Mouse (Mus musculus): ENCODE results near the gene Csf1. TPM values are rescaled to one million over a fixed set of nuclear protein-coding genes. Genes with fewer than 3 reads are reported as not detected.

Csf1 gene
- polyA plus RNA-seq, 1 experiment from 2014 or later, result 8.5 TPM

DNA sequence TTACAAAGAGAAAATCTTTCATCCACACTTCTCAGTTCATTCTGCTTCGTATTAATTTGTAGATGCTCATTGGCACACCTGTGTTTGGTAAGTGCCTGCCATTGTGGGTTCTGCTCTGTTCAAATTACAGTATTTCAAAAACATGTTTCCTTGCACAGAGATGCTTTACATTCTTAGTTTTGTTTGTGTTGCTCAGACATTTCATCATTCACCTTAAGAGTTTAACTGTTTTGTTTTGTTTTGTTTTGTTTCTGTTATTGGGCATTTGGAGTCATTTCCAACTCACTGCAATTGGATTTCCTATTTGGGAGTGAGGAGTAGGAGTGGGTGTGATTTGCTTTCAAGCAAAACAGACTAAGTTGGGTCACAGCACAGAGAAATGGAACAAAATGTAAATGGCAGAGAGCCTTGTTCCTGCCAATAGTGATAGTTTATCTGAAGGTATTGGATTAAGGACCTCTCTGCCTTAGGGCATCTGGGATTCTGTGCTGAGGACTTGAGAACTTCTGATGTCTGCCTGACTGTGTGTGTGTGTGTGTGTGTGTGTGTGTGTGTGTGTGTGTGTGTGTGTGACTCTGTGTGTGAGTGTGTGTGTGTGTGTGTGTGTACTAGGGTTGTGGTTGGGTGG lies 58.4 kb downstream of the Csf1 start:
- Histone ChIP-seq H3K4me3 (ENCODE audit: control insufficient read depth in 1 of 2, insufficient read depth in 1 of 2, low read depth in 1 of 2, low read length in 2 of 2) (no peak overlapping the region), H3K27ac (replicated peaks in 1 of 2; ENCODE audit: control insufficient read depth in 1 of 2, insufficient read depth in 1 of 2, low read depth in 2 of 2, low read length in 2 of 2) (no peak overlapping the region), H3K4me2 (ENCODE audit: low read length) (no peak overlapping the region), H3K36me3 (ENCODE audit: control insufficient read depth, insufficient read depth, low read length) (no peaks in the 10 kb centered on the region), H3K9ac (ENCODE audit: low read length) (no peak overlapping the region), H3K9me3 (ENCODE audit: control insufficient read depth, low read length) (no peaks in the 10 kb centered on the region), H3K4me1 (ENCODE audit: control insufficient read depth in 2 of 2, insufficient read depth in 2 of 2, low read length in 2 of 2) (peaks cover 12 to 15% of the 10 kb centered on the region in 2 experiments), H3K27me3 (ENCODE audit: control insufficient read depth, insufficient read depth, low read length) (0 out of 2 replicates have a peak, but pooled peaks cover 3% of the 10 kb centered on the region)
- no peak for ATAC-seq (ENCODE audit: insufficient number of reproducible peaks, insufficient read depth, low FRiP score, low read depth)
- 85% methylated on average over 1 of the region's 1 CpGs for WGBS

GRCm38 (mm10) chr3:107700625-107701024 lies 59.6 kb downstream of the Csf1 start:
- Histone ChIP-seq H3K4me1 (ENCODE audit: control insufficient read depth in 2 of 2, insufficient read depth in 2 of 2, low read length in 2 of 2) (peaks cover 12 to 18% of the 10 kb centered on the region in 2 experiments), H3K9ac (ENCODE audit: low read length) (no peak overlapping the region), H3K27ac (replicated peaks in 1 of 2; ENCODE audit: control insufficient read depth in 1 of 2, insufficient read depth in 1 of 2, low read depth in 2 of 2, low read length in 2 of 2) (no peak overlapping the region), H3K36me3 (ENCODE audit: control insufficient read depth, insufficient read depth, low read length) (no peaks in the 10 kb centered on the region), H3K4me2 (ENCODE audit: low read length) (no peak overlapping the region), H3K9me3 (ENCODE audit: control insufficient read depth, low read length) (no peaks in the 10 kb centered on the region), H3K27me3 (ENCODE audit: control insufficient read depth, insufficient read depth, low read length) (0 out of 2 replicates have a peak, but pooled peaks cover 3% of the 10 kb centered on the region), H3K4me3 (ENCODE audit: control insufficient read depth in 1 of 2, insufficient read depth in 1 of 2, low read depth in 1 of 2, low read length in 2 of 2) (no peak overlapping the region)
- WGBS, result 78% methylated on average over 2 of the region's 2 CpGs
- no peak for ATAC-seq (ENCODE audit: insufficient number of reproducible peaks, insufficient read depth, low FRiP score, low read depth)

DNA sequence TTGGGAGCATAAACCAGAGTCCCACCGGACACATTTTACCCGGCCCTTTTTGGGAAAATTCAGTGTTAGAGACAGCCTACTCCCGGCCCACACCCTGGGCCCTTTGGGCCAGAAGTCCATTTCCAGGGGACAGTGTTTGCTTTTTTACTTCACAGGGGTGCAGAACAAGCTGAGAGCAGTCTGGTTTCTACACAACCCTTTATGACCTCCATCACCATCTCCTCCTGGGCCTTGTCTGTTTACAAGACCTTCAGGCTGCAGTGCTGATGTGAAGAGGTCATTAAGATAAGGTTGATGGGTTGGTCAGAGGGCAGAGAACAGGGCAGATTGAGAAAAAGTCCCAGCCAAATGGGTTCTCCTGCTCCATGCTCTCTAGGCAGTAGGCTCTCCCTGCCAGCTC lies 63.4 kb downstream of the Csf1 start:
- Histone ChIP-seq H3K36me3 (ENCODE audit: control insufficient read depth, insufficient read depth, low read length) (no peaks in the 10 kb centered on the region), H3K4me1 (ENCODE audit: control insufficient read depth in 2 of 2, insufficient read depth in 2 of 2, low read length in 2 of 2) (peaks cover 5 to 24% of the 10 kb centered on the region in 2 experiments), H3K4me2 (ENCODE audit: low read length) (peak overlapping the region; percentile 43; the same call in 1 of the 2 replicates), H3K9me3 (ENCODE audit: control insufficient read depth, low read length) (no peaks in the 10 kb centered on the region), H3K9ac (ENCODE audit: low read length) (peak overlapping the region; percentile 38; the same call in 1 of the 2 replicates), H3K27me3 (ENCODE audit: control insufficient read depth, insufficient read depth, low read length) (0 out of 2 replicates have a peak, but pooled peaks cover 3% of the 10 kb centered on the region), H3K27ac (replicated peaks in 1 of 2; ENCODE audit: control insufficient read depth in 1 of 2, insufficient read depth in 1 of 2, low read depth in 2 of 2, low read length in 2 of 2) (no peak overlapping the region), H3K4me3 (ENCODE audit: control insufficient read depth in 1 of 2, insufficient read depth in 1 of 2, low read depth in 1 of 2, low read length in 2 of 2) (no peak overlapping the region)
- WGBS, result 29% methylated on average over 3 of the region's 3 CpGs
- ATAC-seq (ENCODE audit: insufficient number of reproducible peaks, insufficient read depth, low FRiP score, low read depth), result no peak

- H3K36me3 ChIP-seq (ENCODE audit: control insufficient read depth, insufficient read depth, low read length), result no peaks in the 10 kb centered on the region
- H3K27me3 ChIP-seq (ENCODE audit: control insufficient read depth, insufficient read depth, low read length), result 0 out of 2 replicates have a peak, but pooled peaks cover 3% of the 10 kb centered on the region
- WGBS, result under 1% methylated on average over 93 of the region's 93 CpGs
- H3K9me3 ChIP-seq (ENCODE audit: control insufficient read depth, low read length), result no peaks in the 10 kb centered on the region
- H3K4me1 ChIP-seq (ENCODE audit: control insufficient read depth in 2 of 2, insufficient read depth in 2 of 2, low read length in 2 of 2), result peaks cover 5 to 26% of the 10 kb centered on the region in 2 experiments
- peak within 1 kb of the TSS; percentile 88 for H3K27ac ChIP-seq (replicated peaks in 1 of 2; ENCODE audit: control insufficient read depth in 1 of 2, insufficient read depth in 1 of 2, low read depth in 2 of 2, low read length in 2 of 2)
- peak within 1 kb of the TSS; percentile 91 to 93 for H3K4me3 ChIP-seq (ENCODE audit: control insufficient read depth in 1 of 2, insufficient read depth in 1 of 2, low read depth in 1 of 2, low read length in 2 of 2)
- H3K9ac ChIP-seq (ENCODE audit: low read length), result peak within 1 kb of the TSS; percentile 99
- H3K4me2 ChIP-seq (ENCODE audit: low read length), result peak within 1 kb of the TSS; percentile 93
- peak; percentile 99 for ATAC-seq (ENCODE audit: insufficient number of reproducible peaks, insufficient read depth, low FRiP score, low read depth)
Measured at GRCm38 (mm10) chr3:107695948-107696881, 64.1 kb downstream of the Csf1 start, which contains the start of gene Ahcyl1. Ahcyl1 (minus strand) TSS chr3:107696560.

- Histone ChIP-seq H3K9me3 (ENCODE audit: control insufficient read depth, low read length) (no peaks in the 10 kb centered on the region), H3K4me1 (ENCODE audit: control insufficient read depth in 2 of 2, insufficient read depth in 2 of 2, low read length in 2 of 2) (peaks cover 5 to 31% of the 10 kb centered on the region in 2 experiments), H3K9ac (ENCODE audit: low read length) (peak overlapping the region; percentile 99), H3K4me2 (ENCODE audit: low read length) (peak overlapping the region; percentile 93), H3K27ac (replicated peaks in 1 of 2; ENCODE audit: control insufficient read depth in 1 of 2, insufficient read depth in 1 of 2, low read depth in 2 of 2, low read length in 2 of 2) (peak overlapping the region; percentile 88), H3K27me3 (ENCODE audit: control insufficient read depth, insufficient read depth, low read length) (0 out of 2 replicates have a peak, but pooled peaks cover 3% of the 10 kb centered on the region), H3K4me3 (ENCODE audit: control insufficient read depth in 1 of 2, insufficient read depth in 1 of 2, low read depth in 1 of 2, low read length in 2 of 2) (peak overlapping the region; percentile 91 to 93), H3K36me3 (ENCODE audit: control insufficient read depth, insufficient read depth, low read length) (no peaks in the 10 kb centered on the region)
- ATAC-seq (ENCODE audit: insufficient number of reproducible peaks, insufficient read depth, low FRiP score, low read depth), result no peak
- WGBS, result 7% methylated on average over 16 of the region's 16 CpGs
Measured at GRCm38 (mm10) chr3:107695219-107695947, 64.9 kb downstream of the Csf1 start.

DNA sequence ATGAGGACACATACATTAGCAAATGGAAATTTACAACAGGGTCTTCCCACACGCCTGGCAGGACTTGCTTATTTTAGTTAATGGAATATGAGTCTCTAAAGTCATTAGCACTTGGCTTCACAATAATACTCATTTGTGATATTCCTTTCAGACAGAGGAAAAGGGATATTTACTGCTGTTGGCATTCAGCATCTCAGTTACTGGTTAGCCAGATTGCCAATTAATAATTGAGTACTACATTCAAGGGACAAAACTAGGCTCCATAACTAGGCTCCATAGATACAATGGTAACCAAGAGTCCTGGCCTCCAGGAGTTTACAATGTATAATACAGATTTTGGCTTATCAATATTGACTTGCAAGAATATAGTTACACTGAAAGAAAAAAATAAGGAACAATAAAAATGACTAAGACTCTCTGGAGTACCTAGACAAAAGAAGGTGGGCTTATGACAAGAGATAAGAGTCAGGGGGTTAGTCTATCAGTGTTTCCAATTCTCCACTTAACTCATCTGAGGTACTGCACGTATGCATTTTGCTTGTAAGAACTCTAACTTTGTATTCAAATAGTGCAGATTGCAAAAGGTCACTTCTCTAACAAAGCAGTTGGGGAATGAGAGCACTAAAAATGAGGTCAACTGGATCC lies 65.9 kb downstream of the Csf1 start:
- ATAC-seq (ENCODE audit: insufficient number of reproducible peaks, insufficient read depth, low FRiP score, low read depth), result no peak
- Histone ChIP-seq H3K36me3 (ENCODE audit: control insufficient read depth, insufficient read depth, low read length) (no peaks in the 10 kb centered on the region), H3K27ac (replicated peaks in 1 of 2; ENCODE audit: control insufficient read depth in 1 of 2, insufficient read depth in 1 of 2, low read depth in 2 of 2, low read length in 2 of 2) (no peak overlapping the region), H3K4me3 (ENCODE audit: control insufficient read depth in 1 of 2, insufficient read depth in 1 of 2, low read depth in 1 of 2, low read length in 2 of 2) (peak overlapping the region in 1 of 2 experiments; percentile 91; a peak in 1 of 4 replicates), H3K27me3 (ENCODE audit: control insufficient read depth, insufficient read depth, low read length) (0 out of 2 replicates have a peak, but pooled peaks cover 3% of the 10 kb centered on the region), H3K9ac (ENCODE audit: low read length) (peak overlapping the region; percentile 99), H3K9me3 (ENCODE audit: control insufficient read depth, low read length) (no peaks in the 10 kb centered on the region), H3K4me1 (ENCODE audit: control insufficient read depth in 2 of 2, insufficient read depth in 2 of 2, low read length in 2 of 2) (peaks cover 5 to 34% of the 10 kb centered on the region in 2 experiments), H3K4me2 (ENCODE audit: low read length) (peak overlapping the region; percentile 93)
- 63% methylated on average over 2 of the region's 2 CpGs for WGBS
